Mouse (Mus musculus) lung, embryonic 16.5 days (tissue): ENCODE results near the gene Arl14. TPM values are rescaled to one million over a fixed set of nuclear protein-coding genes. Genes with fewer than 3 reads are reported as not detected.

ENCODE experiments used
- ATAC-seq: fragments of 200-750 bp; cut with Nextera tagmentation; 2 replicates; pipeline ENCODE4 v1.8.0; 2017; ENCODE audit warnings: low read depth, mild to moderate bottlenecking, moderate library complexity
- H3K27ac ChIP-seq: fragments of 300-500 bp; sonication (generic); 2 replicates; pipeline ENCODE4 v1.5.1; 2014; ENCODE audit warnings: mild to moderate bottlenecking, control low read depth, low read length
- H3K27me3 ChIP-seq: fragments of 300-500 bp; sonication (generic); 2 replicates; pipeline ENCODE4 v1.6.1; 2014; ENCODE audit warnings: low read depth, low read length, mixed read lengths; ENCODE audit not compliant: control insufficient read depth, insufficient read depth
- H3K36me3 ChIP-seq: fragments of 300-500 bp; sonication (generic); 2 replicates; pipeline ENCODE4 v1.6.1; 2014; ENCODE audit warnings: low read length; ENCODE audit not compliant: control insufficient read depth, insufficient read depth
- H3K4me1 ChIP-seq: fragments of 300-500 bp; sonication (generic); replicated peaks from 2 replicates; pipeline ENCODE4 v1.6.1; 2014; ENCODE audit warnings: low read length, mixed read lengths; ENCODE audit not compliant: control insufficient read depth, insufficient read depth
- H3K4me2 ChIP-seq: fragments of 300-500 bp; sonication (generic); 2 replicates; pipeline ENCODE4 v1.6.1; 2014; ENCODE audit warnings: low read depth, low read length, control low read depth
- H3K4me3 ChIP-seq: fragments of 300-500 bp; sonication (generic); 2 replicates; pipeline ENCODE4 v1.5.1; 2014; ENCODE audit warnings: mild to moderate bottlenecking, low read length, control low read depth
- H3K9ac ChIP-seq: fragments of 300-500 bp; sonication (generic); 2 replicates; pipeline ENCODE4 v1.6.1; 2014; ENCODE audit warnings: low read length, control low read depth
- H3K9me3 ChIP-seq: fragments of 300-500 bp; sonication (generic); 2 replicates; pipeline ENCODE4 v1.6.1; 2016; ENCODE audit warnings: low read length; ENCODE audit not compliant: control insufficient read depth
- WGBS: fragments of 180-500 bp; shearing (Covaris S2); extraction: QIAGEN DNeasy Blood & Tissue Kit; methylation state at CpG from one replicate; pipeline ENCODE4 v1.1.7; 2014; 5-methylcytosine and 5-hydroxymethylcytosine counted together
- polyA plus RNA-seq: library from polyadenylated mRNA; unstranded; fragments of >200 nt; fragmentation: Nextera tagmentation; extraction: Ambion mirVana; gene quantifications from 2 replicates; pipeline ENCODE4 v1.2.1, GENCODE M21; 2015

Arl14 gene
- polyA plus RNA-seq, 1 experiment from 2014 or later: 1.1 TPM

DNA sequence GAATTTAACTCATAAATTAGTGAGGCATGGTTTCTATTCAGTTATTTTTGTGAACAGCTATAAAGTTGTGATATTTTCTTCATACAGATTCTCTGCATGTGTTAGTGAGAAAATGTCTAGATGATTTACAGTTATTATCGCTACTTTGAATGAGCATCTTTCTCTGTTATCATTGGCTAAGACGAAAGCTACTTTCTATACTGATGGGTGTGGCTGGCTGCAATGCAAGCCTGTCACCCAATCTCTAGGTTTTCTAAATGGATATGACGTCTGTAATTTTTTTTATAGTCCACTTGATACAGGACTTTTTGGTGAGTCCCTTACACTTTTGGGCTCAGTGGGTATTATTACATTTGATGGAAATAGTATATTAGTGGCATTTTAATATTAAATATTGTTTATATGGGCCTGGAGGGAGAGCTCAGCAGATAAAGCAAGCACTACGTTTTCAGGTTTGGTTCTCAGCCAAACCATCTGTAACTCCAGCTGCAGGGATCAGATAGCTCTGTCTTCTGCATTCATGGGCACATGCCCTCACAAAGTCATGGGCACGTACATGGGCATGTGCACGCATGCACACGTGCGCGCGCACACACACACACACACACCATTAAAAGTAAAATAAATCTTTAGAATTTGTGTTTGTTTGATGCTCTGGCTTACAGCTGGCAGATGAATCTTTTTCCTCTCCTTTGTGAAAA, 15.9 kb upstream of the Arl14 start:
- no peaks in the 10 kb centered on the region for H3K9me3 ChIP-seq
- H3K27me3 ChIP-seq: no peaks in the 10 kb centered on the region
- H3K9ac ChIP-seq: no peak overlapping the region
- H3K4me3 ChIP-seq: no peak overlapping the region
- peaks cover 4% of the 10 kb centered on the region; the same call in 1 of the 2 replicates for H3K4me1 ChIP-seq
- no peak overlapping the region for H3K27ac ChIP-seq
- H3K36me3 ChIP-seq: no peaks in the 10 kb centered on the region
- 75% methylated on average over 10 of the region's 10 CpGs for WGBS
- no peak overlapping the region for H3K4me2 ChIP-seq
- no peak for ATAC-seq

DNA sequence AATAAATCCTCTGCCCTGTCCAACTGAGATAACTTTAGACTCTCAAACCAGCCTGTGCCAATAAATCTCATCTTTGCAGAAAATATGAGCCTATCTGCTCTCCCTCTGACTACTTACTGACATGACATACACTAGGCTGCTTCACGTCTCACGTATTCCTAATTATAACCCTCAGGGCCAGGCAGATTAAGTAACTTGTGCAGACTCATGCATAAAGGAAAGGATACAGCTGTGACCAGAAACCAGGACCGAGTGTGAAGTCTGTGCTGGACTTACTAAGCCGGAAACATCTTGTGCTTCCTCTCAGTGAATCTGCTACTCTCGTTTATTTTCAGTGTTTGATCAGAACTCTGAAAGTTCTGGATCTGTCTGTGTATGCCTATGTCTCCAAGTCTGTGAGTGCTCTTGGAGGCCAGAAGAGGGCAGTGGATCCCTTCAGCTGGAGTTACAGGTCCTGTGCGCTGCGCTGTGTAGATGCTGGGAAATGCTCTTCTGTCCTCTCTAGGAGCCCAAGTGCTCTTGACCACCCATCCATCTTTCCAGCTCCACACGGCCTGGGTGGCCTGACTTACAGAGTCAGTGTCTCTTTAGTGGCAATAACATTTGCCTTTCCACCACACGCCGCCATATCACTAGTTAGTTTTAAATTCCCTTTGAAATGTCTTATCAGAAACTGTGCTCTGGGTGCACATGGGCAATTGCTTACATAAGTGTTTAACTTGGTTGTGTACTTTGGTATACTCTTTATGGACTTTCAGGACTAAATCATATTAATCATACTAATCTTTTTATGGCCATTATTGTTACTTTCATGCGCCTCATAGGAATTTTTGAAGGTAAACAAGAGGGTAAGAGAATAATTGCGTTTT, 13.5 kb upstream of the Arl14 start:
- peaks cover 4% of the 10 kb centered on the region; the same call in 1 of the 2 replicates for H3K4me1 ChIP-seq
- no peak overlapping the region for H3K4me2 ChIP-seq
- no peak overlapping the region for H3K4me3 ChIP-seq
- H3K9ac ChIP-seq: no peak overlapping the region
- no peaks in the 10 kb centered on the region for H3K27me3 ChIP-seq
- 34% methylated on average over 12 of the region's 12 CpGs for whole genome bisulfite sequencing
- peak; percentile 77 for ATAC-seq
- H3K27ac ChIP-seq: no peak overlapping the region
- no peaks in the 10 kb centered on the region for H3K9me3 ChIP-seq
- H3K36me3 ChIP-seq: no peaks in the 10 kb centered on the region

DNA sequence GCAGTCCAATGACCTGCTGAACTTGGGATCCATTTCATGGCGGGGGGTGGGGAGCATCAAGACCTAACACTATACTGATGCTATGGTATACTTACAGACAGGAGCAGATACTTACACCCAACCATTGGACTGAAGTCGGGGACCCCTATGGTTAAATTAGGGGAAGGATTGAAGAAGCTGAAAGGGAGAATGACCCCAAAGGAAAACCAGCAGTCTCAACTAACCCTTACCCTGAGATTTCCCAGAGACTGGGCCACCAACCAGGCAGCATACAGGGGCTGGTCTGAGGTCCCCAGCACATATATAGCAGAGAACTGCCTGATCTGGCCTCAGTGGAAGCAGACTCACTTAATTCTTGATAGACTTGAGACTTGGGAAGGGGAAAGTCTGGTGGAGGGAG, 10.0 kb upstream of the Arl14 start:
- 77% methylated on average over 2 of the region's 2 CpGs for WGBS
- ATAC-seq: no peak
- Histone ChIP-seq H3K4me1 (no peaks in the 10 kb centered on the region), H3K4me2 (no peak overlapping the region), H3K4me3 (no peak overlapping the region), H3K27ac (no peak overlapping the region), H3K9ac (no peak overlapping the region), H3K27me3 (no peaks in the 10 kb centered on the region), H3K9me3 (no peaks in the 10 kb centered on the region), H3K36me3 (no peaks in the 10 kb centered on the region)

DNA sequence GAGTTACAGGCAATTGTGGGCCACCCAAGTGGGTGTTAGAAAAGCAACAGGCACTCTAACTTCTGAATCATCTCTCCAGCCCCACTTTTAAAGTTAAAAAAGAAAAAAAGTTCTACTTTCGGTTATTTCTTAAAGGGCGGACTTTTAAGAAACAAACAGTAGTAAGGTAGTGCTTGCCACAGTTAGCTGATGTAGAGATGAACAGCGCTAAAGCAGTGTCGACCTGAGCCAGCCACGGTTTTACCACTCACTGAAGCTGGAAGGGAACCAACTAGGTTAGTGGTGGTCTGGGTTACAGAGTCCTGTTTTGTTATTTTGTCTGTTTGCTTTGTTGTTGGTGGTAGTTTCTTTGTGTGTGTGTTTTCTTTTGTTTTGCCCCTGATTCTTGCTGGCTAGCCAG, 8.8 kb upstream of the Arl14 start:
- Histone ChIP-seq H3K4me3 (no peak overlapping the region), H3K4me2 (no peak overlapping the region), H3K9ac (no peak overlapping the region), H3K4me1 (no peaks in the 10 kb centered on the region), H3K27ac (no peak overlapping the region), H3K9me3 (no peaks in the 10 kb centered on the region), H3K36me3 (no peaks in the 10 kb centered on the region), H3K27me3 (no peaks in the 10 kb centered on the region)
- WGBS: 83% methylated on average over 5 of the region's 5 CpGs
- ATAC-seq: no peak

DNA sequence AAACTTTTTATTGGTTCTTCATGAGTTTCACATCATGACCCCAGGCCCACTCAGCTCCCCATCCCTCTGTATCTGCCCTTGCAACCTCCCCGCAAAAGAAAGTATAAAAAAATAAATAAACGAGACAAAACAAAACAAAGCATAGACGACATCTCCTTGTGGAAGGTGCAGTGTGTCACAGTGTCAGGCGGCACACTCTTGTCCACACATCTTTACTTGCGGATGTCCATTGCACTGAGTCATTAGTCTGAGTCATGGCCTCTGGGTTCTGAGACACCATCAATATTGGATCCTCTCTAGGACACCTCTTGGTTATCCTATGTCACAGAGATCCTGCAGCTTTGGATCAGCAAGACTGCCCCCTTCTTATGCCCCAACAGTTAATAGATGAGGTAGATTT, 7.7 kb upstream of the Arl14 start:
- ATAC-seq: no peak
- H3K4me1 ChIP-seq: no peaks in the 10 kb centered on the region
- H3K27ac ChIP-seq: no peak overlapping the region
- no peaks in the 10 kb centered on the region for H3K9me3 ChIP-seq
- no peak overlapping the region for H3K4me2 ChIP-seq
- 69% methylated on average over 5 of the region's 5 CpGs for WGBS
- H3K9ac ChIP-seq: no peak overlapping the region
- no peaks in the 10 kb centered on the region for H3K27me3 ChIP-seq
- no peak overlapping the region for H3K4me3 ChIP-seq
- H3K36me3 ChIP-seq: no peaks in the 10 kb centered on the region

DNA sequence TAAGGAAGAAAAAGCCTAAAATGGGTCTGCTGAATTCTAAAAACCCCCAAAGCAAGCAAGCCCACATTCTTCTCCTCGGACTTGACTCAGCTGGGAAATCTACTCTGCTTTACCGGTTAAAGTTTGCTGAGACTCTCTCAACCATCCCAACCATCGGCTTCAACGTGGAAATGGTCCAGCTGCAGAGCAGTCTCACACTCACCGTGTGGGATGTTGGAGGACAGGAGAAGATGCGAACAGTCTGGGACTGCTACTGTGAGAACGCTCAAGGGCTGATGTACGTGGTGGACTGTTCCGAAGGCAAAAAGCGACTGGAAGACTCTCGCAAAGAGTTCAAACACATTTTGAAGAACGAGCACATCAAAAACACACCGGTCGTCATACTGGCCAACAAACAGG, 282 bp downstream of the Arl14 start:
- WGBS: 59% methylated on average over 14 of the region's 14 CpGs
- Histone ChIP-seq H3K4me2 (peak overlapping the region; percentile 46), H3K27ac (peak overlapping the region; percentile 49), H3K9me3 (no peaks in the 10 kb centered on the region), H3K27me3 (no peaks in the 10 kb centered on the region), H3K4me3 (peak overlapping the region; percentile 27), H3K36me3 (no peaks in the 10 kb centered on the region), H3K4me1 (no peaks in the 10 kb centered on the region), H3K9ac (peak overlapping the region; percentile 24; the same call in 1 of the 2 replicates)
- ATAC-seq: 0 out of 2 replicates have a peak, but pooled peaks have one; percentile 38

DNA sequence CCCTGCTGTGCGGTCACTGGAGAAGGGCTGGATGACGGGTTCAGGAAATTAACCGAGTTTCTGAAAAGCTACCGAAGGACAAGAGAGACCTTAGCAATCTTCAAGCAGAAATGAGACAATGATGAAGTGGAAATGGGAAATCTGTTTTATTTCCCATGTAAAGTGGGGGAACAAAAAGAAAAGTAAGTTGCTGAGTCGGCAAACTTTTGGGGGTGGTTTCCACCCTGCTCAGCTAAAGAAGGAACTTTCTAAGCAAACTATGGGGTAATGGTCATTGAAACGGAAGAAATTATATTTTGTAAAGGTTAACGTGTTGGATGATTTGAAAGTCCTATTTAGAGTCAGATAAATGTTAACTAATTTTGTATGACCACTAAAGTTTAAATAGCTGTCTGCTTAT, 768 bp downstream of the Arl14 start:
- Histone ChIP-seq H3K4me1 (no peaks in the 10 kb centered on the region), H3K36me3 (no peaks in the 10 kb centered on the region), H3K4me3 (peak overlapping the region; percentile 27), H3K27ac (no peak overlapping the region), H3K4me2 (peak overlapping the region; percentile 46), H3K27me3 (no peaks in the 10 kb centered on the region), H3K9ac (no peak overlapping the region), H3K9me3 (no peaks in the 10 kb centered on the region)
- WGBS: 57% methylated on average over 7 of the region's 7 CpGs
- no peak for ATAC-seq

DNA sequence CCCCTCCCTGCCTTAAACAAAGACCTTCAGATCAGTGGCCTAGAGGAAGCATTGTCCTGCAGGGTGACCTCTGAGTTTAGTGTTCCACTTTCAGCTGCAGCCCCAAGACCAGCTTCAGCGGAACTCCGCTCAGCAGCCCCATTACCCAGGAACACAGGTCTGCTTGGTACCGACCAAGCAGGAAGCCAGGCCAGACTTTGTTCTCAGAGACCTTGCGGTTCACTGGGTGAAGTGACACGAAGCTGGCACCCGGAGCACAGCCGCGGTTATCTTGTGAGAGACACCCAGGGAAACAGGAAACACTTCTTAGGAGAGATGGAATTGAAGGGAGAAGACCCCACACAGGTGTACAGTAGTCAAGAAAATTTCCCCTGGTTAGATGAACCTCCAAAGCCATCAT, 1.4 kb downstream of the Arl14 start:
- Histone ChIP-seq H3K36me3 (no peaks in the 10 kb centered on the region), H3K9ac (no peak overlapping the region), H3K4me2 (no peak overlapping the region), H3K4me1 (no peaks in the 10 kb centered on the region), H3K27me3 (no peaks in the 10 kb centered on the region), H3K4me3 (no peak overlapping the region), H3K27ac (no peak overlapping the region), H3K9me3 (no peaks in the 10 kb centered on the region)
- WGBS: 57% methylated on average over 8 of the region's 8 CpGs
- ATAC-seq: no peak

DNA sequence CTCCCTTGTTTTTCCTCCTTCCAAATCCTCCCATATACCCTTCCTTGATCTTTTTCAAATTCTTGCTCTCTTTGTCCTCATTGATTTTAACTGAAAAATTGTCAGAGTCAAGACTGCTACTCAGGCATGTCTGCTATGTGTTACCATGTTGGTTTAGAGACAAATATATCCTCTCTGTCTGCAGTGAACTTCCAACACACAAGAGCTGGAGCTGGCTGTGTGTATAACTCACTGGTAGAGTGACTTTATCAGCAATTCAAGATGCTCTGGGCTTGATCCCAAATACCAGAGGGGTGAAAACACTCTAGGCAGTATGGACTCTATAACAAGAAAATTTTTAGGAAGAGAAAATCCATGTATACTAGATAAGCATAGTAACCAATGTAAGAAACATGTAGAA, 2.8 kb downstream of the Arl14 start:
- H3K9ac ChIP-seq: no peak overlapping the region
- no peaks in the 10 kb centered on the region for H3K9me3 ChIP-seq
- no peak overlapping the region for H3K4me2 ChIP-seq
- H3K36me3 ChIP-seq: no peaks in the 10 kb centered on the region
- H3K4me3 ChIP-seq: no peak overlapping the region
- H3K4me1 ChIP-seq: no peaks in the 10 kb centered on the region
- no peak for ATAC-seq
- no peak overlapping the region for H3K27ac ChIP-seq
- no peaks in the 10 kb centered on the region for H3K27me3 ChIP-seq
